Mouse (Mus musculus): ENCODE results near the gene Ppat. TPM values are rescaled to one million over a fixed set of nuclear protein-coding genes. Genes with fewer than 3 reads are reported as not detected.
"Not testable (repeated sequence)": the region's sequence is repeated elsewhere in the genome, so short reads cannot be mapped to it uniquely, and the experiment has no call there.

Gene Ppat
- polyA plus RNA-seq (2012; ENCODE audit: insufficient read depth, insufficient read length, missing spikeins), result 5.3 TPM in 2 replicates

DNA sequence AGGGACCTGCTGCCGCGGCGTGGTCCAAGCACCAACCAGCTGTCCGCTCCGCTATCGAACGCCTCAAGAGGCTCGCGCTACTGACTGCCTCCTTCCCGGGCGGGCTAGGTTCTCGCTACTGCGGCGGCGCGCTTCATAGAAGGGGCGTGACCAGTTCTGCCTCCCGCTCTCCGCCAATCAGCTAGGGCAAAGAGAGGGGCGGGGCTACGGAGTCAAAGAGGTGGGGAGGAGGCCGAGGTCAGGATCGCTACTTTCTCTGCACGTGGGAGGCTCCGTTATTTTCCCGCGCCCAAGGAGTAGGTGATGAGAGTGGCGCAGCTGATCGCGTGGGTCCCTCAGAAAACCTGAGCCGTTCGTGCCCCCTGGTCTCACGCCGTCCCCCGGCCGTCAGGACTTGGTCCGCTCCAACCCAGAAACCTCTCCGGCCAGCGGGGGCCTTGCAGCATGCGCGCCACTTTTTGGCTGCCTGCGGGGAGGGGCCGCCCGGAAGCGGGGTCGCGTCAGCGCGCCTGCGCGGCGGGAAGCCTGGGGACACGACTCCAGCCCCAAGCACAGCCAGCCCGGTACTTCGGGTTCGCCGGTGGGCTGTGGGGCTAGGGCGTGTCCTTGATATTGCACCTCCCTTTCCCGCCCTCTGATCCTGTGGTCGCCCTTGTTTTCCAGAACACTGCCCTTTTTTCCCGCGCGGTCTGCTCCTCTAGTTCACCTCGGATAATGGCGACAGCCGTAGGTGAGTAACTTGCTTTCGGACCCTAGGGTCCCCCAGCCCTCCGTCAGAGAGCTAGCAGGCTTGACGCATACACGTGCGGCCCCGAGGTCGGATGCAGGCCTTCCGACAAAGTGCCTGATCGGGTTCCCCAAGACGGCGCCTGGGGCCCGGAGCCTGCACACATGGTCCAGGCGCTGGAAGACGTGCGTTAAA is at the start of gene Ppat, which contains the start of gene Paics:
TSS of gene Ppat (minus strand) at position 473 of the 922 bp plus-strand sequence.
TSS of gene Paics (plus strand) at position 202 of the 922 bp plus-strand sequence.
- H3K4me1 ChIP-seq (ENCODE audit: control insufficient read depth, insufficient read depth, insufficient read length, low read length), result peaks cover 11% of the 10 kb centered on the region; the same call in 1 of the 2 replicates

DNA sequence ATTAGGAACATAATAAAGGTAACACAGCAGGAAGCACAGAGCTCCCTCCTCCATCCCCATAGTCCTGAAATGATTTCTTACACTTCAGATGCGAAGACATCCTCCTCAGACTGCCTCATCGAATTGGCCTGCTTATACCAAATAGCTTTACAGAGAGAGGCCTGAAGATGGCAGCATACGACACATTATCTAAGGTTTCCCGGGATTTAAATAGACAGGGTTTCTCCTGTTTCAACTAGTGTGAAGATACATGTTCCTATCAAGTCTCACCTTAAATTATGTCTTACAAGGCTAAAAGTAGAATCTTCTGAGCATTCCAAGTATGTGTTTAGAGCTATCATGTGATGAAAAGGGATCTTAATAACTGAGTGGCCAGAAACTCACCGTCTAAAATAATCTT is 47.0 kb upstream of the Ppat start:
- no peaks in the 10 kb centered on the region for H3K4me1 ChIP-seq (ENCODE audit: control insufficient read depth, insufficient read depth, insufficient read length, low read length)
- no peak overlapping the region for H3K27ac ChIP-seq (replicated peaks; ENCODE audit: low read depth, low read length)
- no peak overlapping the region for H3K4me3 ChIP-seq (ENCODE audit: insufficient read depth, low read depth, low read length)

More for the DNA sequence above, at the start of gene Ppat, which contains the start of gene Paics:
- peak within 1 kb of the TSS; percentile 74 for H3K4me3 ChIP-seq (ENCODE audit: insufficient read depth, low read depth, low read length)
- peak within 1 kb of the TSS; percentile 59 for H3K27ac ChIP-seq (replicated peaks; ENCODE audit: low read depth, low read length)

DNA sequence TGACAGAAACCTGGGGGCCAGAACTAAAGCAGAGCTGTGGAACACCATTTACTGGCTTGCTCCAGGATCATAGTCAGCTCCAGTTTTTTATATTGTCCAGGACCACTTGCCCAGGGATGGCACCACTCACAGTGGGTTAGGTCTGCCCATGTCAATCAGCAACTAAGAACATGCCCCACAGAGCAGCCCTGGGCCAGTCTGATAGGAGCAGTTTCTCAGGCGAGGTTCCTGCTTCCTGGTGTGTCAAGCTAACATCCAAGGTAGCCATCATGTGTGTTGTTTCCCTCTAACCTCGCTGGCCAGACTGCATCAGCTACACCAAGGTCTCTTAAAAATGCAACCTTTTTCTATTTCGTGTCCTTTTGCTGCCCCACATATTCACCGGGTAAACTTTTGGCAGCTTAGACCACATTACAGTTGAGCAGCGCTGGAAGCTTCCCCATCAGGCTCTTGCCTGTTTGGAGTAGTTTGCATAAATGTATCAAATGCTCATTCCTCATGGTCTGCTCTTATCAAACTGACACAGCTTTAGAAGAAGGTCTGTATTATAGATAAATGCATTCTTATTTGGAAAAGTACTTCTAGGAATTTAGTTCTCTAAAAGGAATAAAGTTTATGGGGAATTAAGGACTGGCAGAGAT is 41.9 kb upstream of the Ppat start:
- no peak overlapping the region for H3K27ac ChIP-seq (replicated peaks; ENCODE audit: low read depth, low read length)
- no peak overlapping the region for H3K4me3 ChIP-seq (ENCODE audit: insufficient read depth, low read depth, low read length)
- H3K4me1 ChIP-seq (ENCODE audit: control insufficient read depth, insufficient read depth, insufficient read length, low read length), result no peaks in the 10 kb centered on the region

DNA sequence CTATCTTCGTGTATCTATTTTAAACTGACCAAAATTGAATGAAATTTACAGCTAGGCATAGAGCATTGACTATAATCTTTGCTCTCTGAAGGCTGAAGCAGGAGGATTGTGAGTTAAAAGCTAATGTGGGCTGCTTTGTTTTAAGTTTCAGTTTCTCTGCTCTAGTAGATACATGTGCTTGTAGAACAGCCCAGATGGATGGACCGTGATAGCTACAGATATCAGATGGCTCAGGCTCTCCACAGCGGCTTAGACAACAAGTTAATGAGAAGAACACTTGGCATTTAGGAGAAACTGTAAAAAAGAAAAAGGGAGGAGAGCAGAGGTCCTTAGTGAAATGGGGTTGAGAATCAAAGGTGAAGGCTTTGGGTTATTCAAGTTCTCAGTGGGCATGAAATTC is 39.4 kb upstream of the Ppat start:
- no peak overlapping the region for H3K27ac ChIP-seq (replicated peaks; ENCODE audit: low read depth, low read length)
- H3K4me3 ChIP-seq (ENCODE audit: insufficient read depth, low read depth, low read length), result no peak overlapping the region

DNA sequence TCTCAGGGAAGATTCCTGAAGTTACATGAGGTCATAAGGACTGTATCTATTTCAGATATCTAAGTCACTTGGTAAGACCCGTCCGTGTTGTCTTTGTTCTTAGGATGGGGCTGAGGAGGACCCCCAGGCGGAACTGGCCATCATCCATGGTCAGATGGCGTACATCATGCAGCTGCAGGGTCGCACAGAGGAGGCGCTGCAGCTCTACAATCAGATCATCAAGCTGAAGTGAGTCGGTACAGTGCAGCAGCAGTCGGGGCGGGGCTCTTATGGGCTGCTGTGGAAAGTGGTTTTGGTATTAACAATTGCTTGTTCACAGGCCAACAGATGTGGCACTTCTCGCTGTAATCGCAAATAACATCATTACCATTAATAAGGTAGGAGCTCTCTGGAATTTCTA is 32.6 kb upstream of the Ppat start:
- H3K27ac ChIP-seq (replicated peaks; ENCODE audit: low read depth, low read length), result no peak overlapping the region
- H3K4me3 ChIP-seq (ENCODE audit: insufficient read depth, low read depth, low read length), result no peak overlapping the region
- H3K4me1 ChIP-seq (ENCODE audit: control insufficient read depth, insufficient read depth, insufficient read length, low read length), result no peaks in the 10 kb centered on the region

More for the DNA sequence above, 39.4 kb upstream of the Ppat start:
- H3K4me1 ChIP-seq (ENCODE audit: control insufficient read depth, insufficient read depth, insufficient read length, low read length), result no peaks in the 10 kb centered on the region

DNA sequence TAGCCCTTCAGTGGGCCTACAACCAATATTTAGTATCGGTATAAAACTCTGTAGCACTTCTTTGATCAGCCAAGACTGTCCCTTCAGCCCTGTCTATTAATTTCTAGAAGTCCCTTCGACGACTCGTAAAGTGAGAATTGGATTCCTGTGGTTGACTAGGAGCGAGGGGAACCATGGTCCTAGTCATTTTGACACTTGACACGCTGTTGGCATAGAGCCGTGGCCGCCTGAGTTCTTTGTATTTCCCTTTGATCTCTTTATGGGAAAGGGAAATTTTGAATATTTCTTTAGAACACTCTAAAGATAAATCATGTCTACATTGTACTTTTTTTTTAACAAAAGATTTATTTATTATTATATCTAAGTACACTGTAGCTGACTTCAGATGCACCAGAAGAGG is 24.4 kb upstream of the Ppat start:
- Histone ChIP-seq H3K4me3 (ENCODE audit: insufficient read depth, low read depth, low read length) (peak overlapping the region; percentile 23), H3K4me1 (ENCODE audit: control insufficient read depth, insufficient read depth, insufficient read length, low read length) (no peaks in the 10 kb centered on the region; the same call in 1 of the 2 replicates), H3K27ac (replicated peaks; ENCODE audit: low read depth, low read length) (no peak overlapping the region)

DNA sequence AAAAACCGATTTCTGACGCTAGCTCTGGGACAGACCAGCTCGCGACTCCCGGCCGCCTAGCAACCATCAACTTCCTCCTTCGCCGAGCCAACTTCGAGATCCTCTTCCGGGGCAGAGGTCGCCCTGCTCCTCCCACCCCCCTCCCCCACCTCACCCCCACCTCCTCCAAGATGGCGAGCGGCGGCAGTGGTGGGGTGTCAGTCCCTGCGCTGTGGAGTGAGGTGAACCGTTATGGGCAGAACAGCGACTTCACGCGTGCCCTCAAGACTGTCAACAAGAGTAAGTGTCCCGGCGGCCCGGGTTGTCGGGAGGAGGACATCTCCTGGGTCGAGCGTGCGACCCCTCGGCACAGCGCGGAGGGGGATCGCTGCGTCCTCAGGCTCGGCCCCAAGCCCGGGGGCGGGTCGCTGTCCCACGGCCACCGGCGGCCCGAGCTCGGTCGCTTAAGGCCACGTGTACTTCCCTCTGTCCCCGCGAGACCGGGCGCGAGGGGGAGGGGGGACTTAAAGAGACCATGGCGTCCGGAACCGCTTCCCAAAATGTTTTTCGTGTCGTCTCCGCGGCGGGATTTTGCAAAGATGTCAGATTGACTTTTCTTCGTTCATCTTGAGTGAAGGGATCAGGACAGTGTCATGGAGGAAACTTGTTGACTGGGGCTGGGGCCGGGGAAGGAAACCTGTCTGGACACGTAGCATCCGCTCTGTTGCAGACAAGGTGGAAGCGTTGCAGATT is 23.3 kb upstream of the Ppat start, which contains the start of gene Srp72:
TSS of gene Srp72 (plus strand) at position 130 of the 732 bp plus-strand sequence.
- Histone ChIP-seq H3K27ac (replicated peaks; ENCODE audit: low read depth, low read length) (peak within 1 kb of the TSS; percentile 97), H3K4me1 (ENCODE audit: control insufficient read depth, insufficient read depth, insufficient read length, low read length) (no peaks in the 10 kb centered on the region; the same call in 1 of the 2 replicates), H3K4me3 (ENCODE audit: insufficient read depth, low read depth, low read length) (peak within 1 kb of the TSS; percentile 98)

DNA sequence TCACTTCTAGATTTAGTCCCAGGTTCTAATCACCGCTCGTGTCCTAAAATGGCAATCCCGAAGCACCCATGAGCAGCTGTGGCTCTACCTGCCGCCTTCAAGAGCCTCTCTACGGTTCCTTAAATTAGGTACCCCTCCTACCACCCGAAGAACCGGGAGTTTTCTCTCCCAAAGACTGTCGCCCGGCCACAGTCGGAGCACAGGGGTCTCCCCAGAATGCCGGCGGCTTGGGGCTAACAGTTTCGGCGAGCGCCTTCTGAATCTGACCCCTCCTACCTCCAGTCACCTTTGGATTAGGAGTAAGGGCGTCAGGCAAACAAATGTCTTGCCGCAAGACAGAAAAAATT is 22.8 kb upstream of the Ppat start:
- H3K27ac ChIP-seq (replicated peaks; ENCODE audit: low read depth, low read length), result no peak overlapping the region; the same call in 1 of the 2 replicates
- peak overlapping the region; percentile 98 for H3K4me3 ChIP-seq (ENCODE audit: insufficient read depth, low read depth, low read length)
- no peaks in the 10 kb centered on the region; the same call in 1 of the 2 replicates for H3K4me1 ChIP-seq (ENCODE audit: control insufficient read depth, insufficient read depth, insufficient read length, low read length)

DNA sequence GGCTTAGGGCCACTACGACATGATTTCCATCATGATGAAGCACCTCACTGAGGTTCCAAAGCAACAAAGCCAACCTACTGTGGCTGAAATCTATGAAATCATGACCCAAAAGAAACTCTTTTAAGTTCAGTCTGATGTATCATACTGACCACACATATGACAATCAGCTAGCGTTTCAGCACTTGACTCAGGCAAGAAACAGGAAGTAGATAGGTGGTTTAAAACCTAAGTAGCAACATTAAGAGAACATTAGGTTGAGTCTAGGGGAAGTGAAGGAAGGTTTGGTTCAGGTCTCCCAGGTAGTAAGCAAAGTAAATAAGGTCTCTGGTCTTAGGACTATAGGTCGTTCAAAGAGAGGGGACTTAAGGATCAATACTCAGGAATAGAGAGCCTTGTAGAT is 22.1 kb upstream of the Ppat start:
- no peaks in the 10 kb centered on the region; the same call in 1 of the 2 replicates for H3K4me1 ChIP-seq (ENCODE audit: control insufficient read depth, insufficient read depth, insufficient read length, low read length)
- H3K4me3 ChIP-seq (ENCODE audit: insufficient read depth, low read depth, low read length), result no peak overlapping the region
- no peak overlapping the region for H3K27ac ChIP-seq (replicated peaks; ENCODE audit: low read depth, low read length)

DNA sequence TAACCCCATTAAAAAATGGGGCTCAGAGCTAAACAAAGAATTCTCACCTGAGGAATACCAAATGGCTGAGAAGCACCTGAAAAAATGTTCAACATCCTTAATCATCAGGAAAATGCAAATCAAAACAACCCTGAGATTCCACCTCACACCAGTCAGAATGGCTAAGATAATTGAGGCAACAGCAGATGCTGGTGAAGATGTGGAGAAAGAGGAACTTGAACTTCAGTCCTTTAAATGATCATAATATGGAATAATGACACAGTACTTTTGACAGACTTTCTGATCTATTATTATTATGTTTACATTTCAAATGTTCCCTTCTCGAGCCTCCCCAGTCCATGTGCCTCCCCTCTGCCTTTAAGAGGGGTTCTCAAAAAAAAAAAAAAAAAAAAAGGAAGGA is 19.7 kb upstream of the Ppat start:
- not testable (repeated sequence) for H3K4me3 ChIP-seq (ENCODE audit: insufficient read depth, low read depth, low read length); H3K4me1 ChIP-seq (ENCODE audit: control insufficient read depth, insufficient read depth, insufficient read length, low read length)

DNA sequence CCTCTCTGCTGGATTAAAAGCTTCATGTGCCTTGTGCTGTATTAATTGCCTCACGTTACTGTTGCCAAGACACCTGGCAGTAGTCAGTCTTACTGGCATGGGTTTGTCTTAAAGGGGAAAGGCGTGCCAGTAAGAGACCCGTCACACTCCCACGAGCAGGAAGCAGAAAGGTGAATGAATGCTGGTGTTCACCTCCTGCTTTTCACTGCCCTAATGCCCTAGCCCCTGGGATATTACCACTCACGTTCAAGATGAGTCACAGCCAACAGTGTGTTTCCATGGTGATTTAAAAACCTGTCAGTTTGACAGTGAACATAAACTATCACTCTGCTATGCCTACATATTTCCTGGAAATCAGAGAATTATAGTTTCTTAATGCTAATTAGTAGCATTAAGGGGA is 17.9 kb upstream of the Ppat start:
- no peak overlapping the region for H3K27ac ChIP-seq (replicated peaks; ENCODE audit: low read depth, low read length)
- H3K4me1 ChIP-seq (ENCODE audit: control insufficient read depth, insufficient read depth, insufficient read length, low read length), result no peaks in the 10 kb centered on the region
- H3K4me3 ChIP-seq (ENCODE audit: insufficient read depth, low read depth, low read length), result no peak overlapping the region

More for the DNA sequence above, 19.7 kb upstream of the Ppat start:
- not testable (repeated sequence) for H3K27ac ChIP-seq (replicated peaks; ENCODE audit: low read depth, low read length)

DNA sequence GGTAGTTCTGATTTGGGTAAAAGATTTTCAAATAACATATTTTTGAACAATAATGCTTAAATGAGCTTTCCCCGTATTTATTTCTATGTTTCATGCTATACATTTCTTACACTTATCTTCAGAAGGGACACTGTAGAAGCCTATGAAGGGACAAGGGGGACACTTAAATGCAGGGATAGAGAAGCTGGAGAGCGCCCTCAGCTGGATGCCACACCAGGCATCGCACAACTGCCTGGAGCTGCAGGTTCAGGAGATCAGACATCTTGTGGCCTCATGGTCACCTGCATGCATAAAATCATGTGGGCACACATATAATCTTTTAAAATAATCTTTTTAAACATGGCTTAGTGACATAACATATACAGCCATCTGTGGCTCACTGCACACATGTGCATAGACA is 13.3 kb upstream of the Ppat start:
- no peak overlapping the region for H3K27ac ChIP-seq (replicated peaks; ENCODE audit: low read depth, low read length)
- H3K4me1 ChIP-seq (ENCODE audit: control insufficient read depth, insufficient read depth, insufficient read length, low read length), result no peaks in the 10 kb centered on the region
- H3K4me3 ChIP-seq (ENCODE audit: insufficient read depth, low read depth, low read length), result no peak overlapping the region

DNA sequence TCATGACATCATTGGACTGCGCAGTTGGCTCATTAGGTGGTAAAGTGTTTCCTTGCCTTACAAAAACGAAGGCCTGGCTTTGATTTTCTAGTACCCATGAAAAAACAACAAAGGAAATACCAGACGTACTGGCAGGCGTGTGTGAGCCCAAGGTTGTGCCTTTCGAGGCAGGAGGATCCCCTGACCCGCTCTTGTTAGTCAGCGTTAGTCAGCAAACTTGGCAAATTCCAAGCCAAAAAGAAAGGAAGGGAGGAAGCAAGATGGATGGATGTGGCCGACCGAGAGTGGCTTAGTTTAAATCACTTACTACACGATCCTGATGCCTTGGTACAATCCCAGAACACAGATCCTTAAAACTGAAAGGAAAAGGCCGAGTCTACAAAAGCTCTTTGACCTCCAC is 11.2 kb upstream of the Ppat start:
- Histone ChIP-seq H3K4me3 (ENCODE audit: insufficient read depth, low read depth, low read length) (no peak overlapping the region), H3K27ac (replicated peaks; ENCODE audit: low read depth, low read length) (no peak overlapping the region), H3K4me1 (ENCODE audit: control insufficient read depth, insufficient read depth, insufficient read length, low read length) (no peaks in the 10 kb centered on the region)

DNA sequence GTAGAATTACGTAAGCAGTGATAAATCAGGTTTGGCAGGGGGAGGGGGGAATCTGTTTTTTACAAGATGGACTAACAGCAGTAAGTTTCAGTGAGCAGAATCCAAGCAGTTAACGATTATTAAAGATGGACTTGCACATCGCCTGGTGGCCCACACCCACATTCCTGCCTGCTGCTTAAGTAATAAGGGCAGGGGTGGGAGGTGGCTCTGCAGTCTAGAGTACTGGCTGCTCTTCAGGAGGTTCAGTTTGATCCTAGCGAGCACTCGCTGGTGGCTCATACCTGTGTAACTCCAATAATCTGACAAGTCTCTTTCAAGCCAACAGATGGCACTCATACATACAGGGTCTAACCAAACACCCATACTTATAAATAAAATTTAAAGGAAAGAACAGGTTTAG is 8.2 kb upstream of the Ppat start:
- Histone ChIP-seq H3K4me3 (ENCODE audit: insufficient read depth, low read depth, low read length) (no peak overlapping the region), H3K27ac (replicated peaks; ENCODE audit: low read depth, low read length) (no peak overlapping the region), H3K4me1 (ENCODE audit: control insufficient read depth, insufficient read depth, insufficient read length, low read length) (peaks cover 2% of the 10 kb centered on the region; the same call in 1 of the 2 replicates)

DNA sequence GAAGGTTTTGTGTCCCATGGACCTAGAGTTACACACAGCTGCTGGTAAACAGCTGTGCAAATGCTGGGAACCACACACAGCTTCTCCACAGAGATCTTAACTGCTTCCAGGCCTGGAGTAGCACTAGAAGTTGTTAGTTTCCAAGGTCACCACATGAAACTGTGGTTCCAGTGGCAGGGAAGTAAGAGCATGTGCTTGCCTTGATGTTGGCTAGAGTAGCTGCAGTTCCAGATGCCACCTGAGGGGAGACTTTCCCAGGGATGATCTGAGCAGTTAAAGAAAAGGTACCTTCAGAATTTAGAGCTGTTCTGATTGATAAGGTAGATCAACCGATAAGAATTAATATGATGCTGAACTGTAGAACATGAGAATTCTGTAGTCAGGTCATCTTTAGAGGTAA is 6.6 kb upstream of the Ppat start:
- H3K27ac ChIP-seq (replicated peaks; ENCODE audit: low read depth, low read length), result no peak overlapping the region
- peaks cover 6% of the 10 kb centered on the region; the same call in 1 of the 2 replicates for H3K4me1 ChIP-seq (ENCODE audit: control insufficient read depth, insufficient read depth, insufficient read length, low read length)
- H3K4me3 ChIP-seq (ENCODE audit: insufficient read depth, low read depth, low read length), result no peak overlapping the region
